In genomic region chr12:22745556-22745955, GRCm38 (mm10) we compare ENCODE assay signal across 8 mouse cellular contexts.
A peak's percentile ranks its signal among the peaks of the same experiment; 100 is the strongest.
DNase-seq lines count a peak whose midpoint lies in the region; ATAC-seq and TF ChIP-seq lines count a peak whose summit lies in the region.
"Not testable (repeated sequence)": the region's sequence is repeated elsewhere in the genome, so short reads cannot be mapped to it uniquely, and the experiment has no call there.

No protein-coding gene starts in this region.

- TF ChIP-seq EP300 in heart, adult 2 months (IDR thresholded peaks at IDR 0.05; ENCODE audit: insufficient read depth, low read depth, low read length): not testable (repeated sequence)

- H3K9me3 ChIP-seq in embryonic facial prominence, embryonic 12.5 days; hindbrain, embryonic 15.5 days; lung, embryonic 14.5 days (ENCODE audit: low read depth, low read length); neural tube, embryonic 13.5 days: not testable (repeated sequence)

- H3K4me2 ChIP-seq in embryonic facial prominence, embryonic 12.5 days (replicated peaks): peak overlapping the region; percentile 32
- peak overlapping the region; percentile 36 for H3K4me2 ChIP-seq in hindbrain, embryonic 15.5 days
- peak overlapping the region; percentile 40; the same call in 1 of the 2 replicates for H3K4me2 ChIP-seq in lung, embryonic 14.5 days
- H3K4me2 ChIP-seq in neural tube, embryonic 13.5 days: peak overlapping the region; percentile 41

- not testable (repeated sequence) for H3K36me3 ChIP-seq in embryonic facial prominence, embryonic 12.5 days; heart, adult 2 months (ENCODE audit: control insufficient read depth, insufficient read depth, low read length); hindbrain, embryonic 15.5 days; lung, embryonic 14.5 days (ENCODE audit: insufficient read depth); neural tube, embryonic 13.5 days; thymus, adult 2 months (ENCODE audit: control insufficient read depth, insufficient read depth, low read length)

- not testable (repeated sequence) for H3K27me3 ChIP-seq in embryonic facial prominence, embryonic 12.5 days; heart, adult 2 months (ENCODE audit: control insufficient read depth, insufficient read depth, low read length); hindbrain, embryonic 15.5 days; lung, embryonic 14.5 days (ENCODE audit: insufficient read depth, low read length); neural tube, embryonic 13.5 days; thymus, adult 2 months (ENCODE audit: control insufficient read depth, insufficient read depth, low read length)

- not testable (repeated sequence) for H3K79me2 ChIP-seq in heart, adult 2 months (replicated peaks; ENCODE audit: control insufficient read depth, insufficient read depth, low read length)

- not testable (repeated sequence) for H3K9ac ChIP-seq in embryonic facial prominence, embryonic 12.5 days; heart, adult 2 months (ENCODE audit: low read depth, low read length); hindbrain, embryonic 15.5 days; neural tube, embryonic 13.5 days
- H3K9ac ChIP-seq in lung, embryonic 14.5 days: peak overlapping the region; percentile 20; the same call in 1 of the 2 replicates

- not testable (repeated sequence) for H3K4me1 ChIP-seq in embryonic facial prominence, embryonic 12.5 days; heart, adult 2 months (ENCODE audit: control insufficient read depth, insufficient read depth, low read length); hindbrain, embryonic 15.5 days (replicated peaks); lung, embryonic 14.5 days (ENCODE audit: insufficient read depth); neural tube, embryonic 13.5 days (replicated peaks); thymus, adult 2 months (replicated peaks; ENCODE audit: control insufficient read depth, insufficient read depth, low read length)

- intact Hi-C loops in heart, adult 2 months (cut with DNase I): not testable (repeated sequence)

- 6% methylated on average over 31 of the region's 40 CpGs for WGBS in embryonic facial prominence, embryonic 12.5 days
- 8% methylated on average over 38 of the region's 40 CpGs for WGBS in heart, adult 2 months
- WGBS in hindbrain, embryonic 15.5 days: 4% methylated on average over 24 of the region's 40 CpGs
- WGBS in lung, embryonic 14.5 days: 5% methylated on average over 31 of the region's 40 CpGs
- WGBS in neural tube, embryonic 13.5 days: 3% methylated on average over 34 of the region's 40 CpGs
- WGBS in thymus, adult 2 months: 27% methylated on average over 38 of the region's 40 CpGs

- not testable (repeated sequence) for H3K27ac ChIP-seq in embryonic facial prominence, embryonic 12.5 days; heart, adult 2 months; hindbrain, embryonic 15.5 days (replicated peaks); lung, embryonic 14.5 days (ENCODE audit: low read depth); neural tube, embryonic 13.5 days (replicated peaks); thymus, adult 2 months (ENCODE audit: control insufficient read depth, insufficient read depth, low read length)

- peak overlapping the region; percentile 34 for H3K4me3 ChIP-seq in embryonic facial prominence, embryonic 12.5 days
- not testable (repeated sequence) for H3K4me3 ChIP-seq in heart, adult 2 months; thymus, adult 2 months (ENCODE audit: control insufficient read depth, insufficient read depth, low read length)
- H3K4me3 ChIP-seq in hindbrain, embryonic 15.5 days: peak overlapping the region; percentile 31
- peak overlapping the region; percentile 34 for H3K4me3 ChIP-seq in lung, embryonic 14.5 days (ENCODE audit: low read depth, low read length)
- H3K4me3 ChIP-seq in neural tube, embryonic 13.5 days: peak overlapping the region; percentile 27

- peak; percentile 1 for DNase-seq in T-cell, adult 2 months (ENCODE audit: low spot score)
- DNase-seq in heart, adult 2 months: peak; percentile 48 to 62
- peak; percentile 58 to 71 for DNase-seq in kidney, postnatal 4 days
- DNase-seq in lung, embryonic 14.5 days: peak; percentile 58
- DNase-seq in thymus, adult 2 months: peak; percentile 1

- not testable (repeated sequence) for TF ChIP-seq CTCF in heart, adult 2 months (IDR thresholded peaks at IDR 0.05); lung, embryonic 14.5 days (IDR thresholded peaks at IDR 0.05; ENCODE audit: low read depth); thymus, adult 2 months (IDR thresholded peaks at IDR 0.05; ENCODE audit: borderline replicate concordance, control insufficient read depth, extremely low read depth, insufficient read depth, low read length, poor library complexity)

- not testable (repeated sequence) for ATAC-seq in embryonic facial prominence, embryonic 12.5 days (ENCODE audit: insufficient number of reproducible peaks, insufficient read depth, low FRiP score, low TSS enrichment); hindbrain, embryonic 15.5 days (ENCODE audit: low FRiP score, low read depth); lung, embryonic 14.5 days (ENCODE audit: insufficient read depth); neural tube, embryonic 13.5 days (ENCODE audit: low read depth)

- not testable (repeated sequence) for TF ChIP-seq POLR2A in heart, adult 2 months (IDR thresholded peaks at IDR 0.05; ENCODE audit: insufficient read depth, low read depth, low read length); thymus, adult 2 months (IDR thresholded peaks at IDR 0.05; ENCODE audit: control insufficient read depth, extremely low read depth, insufficient read depth, low read length, poor library complexity)

Comparison
In these comparisons a context has a peak if more than half of its experiments do, and no peak if none do; other contexts are left out.
1. DNase-seq: peak in every context shown above with its lines; median percentile 64 in kidney, postnatal 4 days; 58 in lung, embryonic 14.5 days; 55 in heart, adult 2 months; 1 in T-cell, adult 2 months; 1 in thymus, adult 2 months.